Mouse (Mus musculus): Measurements from ENCODE around the gene Ctsk.
A peak's percentile ranks its signal among the peaks of the same experiment; 100 is the strongest.

The Ctsk gene

GRCm38 (mm10) chr3:95499024-95499423 lies at the start of gene Ctsk:
Gene Ctsk (plus strand): TSS chr3:95499256.
- no peak for DNase-seq

GRCm38 (mm10) chr3:95450408-95450807 lies 48.6 kb upstream of the Ctsk start:
- peak; percentile 65 to 74 for DNase-seq

GRCm38 (mm10) chr3:95450915-95451314 lies 48.1 kb upstream of the Ctsk start:
- no peak for DNase-seq

- no peak for DNase-seq
Observed at GRCm38 (mm10) chr3:95456367-95456766, 42.7 kb upstream of the Ctsk start.

- no peak for DNase-seq
Observed at GRCm38 (mm10) chr3:95457758-95458157, 41.3 kb upstream of the Ctsk start.

- no peak for DNase-seq
Observed at GRCm38 (mm10) chr3:95459381-95459780, 39.7 kb upstream of the Ctsk start.

- no peak for DNase-seq
Observed at GRCm38 (mm10) chr3:95463852-95464251, 35.2 kb upstream of the Ctsk start.

GRCm38 (mm10) chr3:95478966-95479365 lies 20.1 kb upstream of the Ctsk start:
- DNase-seq = no peak

GRCm38 (mm10) chr3:95486421-95486820 lies 12.6 kb upstream of the Ctsk start:
- no peak for DNase-seq

- no peak for DNase-seq
Observed at GRCm38 (mm10) chr3:95488679-95489078, 10.4 kb upstream of the Ctsk start.

- DNase-seq = no peak
Observed at GRCm38 (mm10) chr3:95490238-95490637, 8.8 kb upstream of the Ctsk start.

GRCm38 (mm10) chr3:95494342-95494741 lies 4.7 kb upstream of the Ctsk start:
- DNase-seq = peak; percentile 85 to 86

- DNase-seq = no peak
Observed at GRCm38 (mm10) chr3:95498229-95498628, 827 bp upstream of the Ctsk start.

GRCm38 (mm10) chr3:95499496-95500140 lies 562 bp downstream of the Ctsk start:
- no peak for DNase-seq

GRCm38 (mm10) chr3:95502312-95502711 lies 3.3 kb downstream of the Ctsk start:
- no peak for DNase-seq

- DNase-seq = peak; percentile 86 to 88
Observed at GRCm38 (mm10) chr3:95509348-95509747, 10.3 kb downstream of the Ctsk start.

GRCm38 (mm10) chr3:95511611-95512180 lies 12.6 kb downstream of the Ctsk start:
- no peak for DNase-seq

GRCm38 (mm10) chr3:95516614-95517041 lies 17.6 kb downstream of the Ctsk start:
- DNase-seq = no peak

- DNase-seq = peak; percentile 82 to 86
Observed at GRCm38 (mm10) chr3:95517493-95517898, 18.4 kb downstream of the Ctsk start.

GRCm38 (mm10) chr3:95518891-95519290 lies 19.8 kb downstream of the Ctsk start:
- DNase-seq = no peak

GRCm38 (mm10) chr3:95519315-95519714 lies 20.3 kb downstream of the Ctsk start:
- DNase-seq = no peak

- DNase-seq = no peak
Observed at GRCm38 (mm10) chr3:95520100-95520499, 21.0 kb downstream of the Ctsk start.

GRCm38 (mm10) chr3:95521168-95521567 lies 22.1 kb downstream of the Ctsk start:
- no peak for DNase-seq

GRCm38 (mm10) chr3:95523662-95524061 lies 24.6 kb downstream of the Ctsk start:
- no peak for DNase-seq

- DNase-seq = no peak
Observed at GRCm38 (mm10) chr3:95524673-95525072, 25.6 kb downstream of the Ctsk start.

Data from cerebellum, postnatal 10 days (tissue).